Mouse (Mus musculus): Measurements from ENCODE around the gene Apoc4.

Apoc4 gene

GRCm38 (mm10) chr7:19681202-19681694 lies at the start of gene Apoc4, which contains the start of gene Gm44805:
Apoc4 (minus strand) TSS chr7:19681479.
Gm44805 (minus strand) TSS chr7:19681423.
- no peak for DNase-seq (ENCODE audit: low read depth, low spot score)

GRCm38 (mm10) chr7:19726541-19726940 lies 45.3 kb upstream of the Apoc4 start:
- DNase-seq (ENCODE audit: low read depth, low spot score), result no peak

GRCm38 (mm10) chr7:19724167-19724566 lies 42.9 kb upstream of the Apoc4 start:
- no peak for DNase-seq (ENCODE audit: low read depth, low spot score)

- no peak for DNase-seq (ENCODE audit: low read depth, low spot score)
Observed at GRCm38 (mm10) chr7:19722754-19723195, 41.5 kb upstream of the Apoc4 start.

- no peak for DNase-seq (ENCODE audit: low read depth, low spot score)
Observed at GRCm38 (mm10) chr7:19719200-19719599, 37.9 kb upstream of the Apoc4 start.

GRCm38 (mm10) chr7:19718297-19718952 lies 37.1 kb upstream of the Apoc4 start:
- DNase-seq (ENCODE audit: low read depth, low spot score), result no peak

- no peak for DNase-seq (ENCODE audit: low read depth, low spot score)
Observed at GRCm38 (mm10) chr7:19717346-19717745, 36.1 kb upstream of the Apoc4 start.

- DNase-seq (ENCODE audit: low read depth, low spot score), result no peak
Observed at GRCm38 (mm10) chr7:19716822-19717221, 35.5 kb upstream of the Apoc4 start.

- no peak for DNase-seq (ENCODE audit: low read depth, low spot score)
Observed at GRCm38 (mm10) chr7:19716055-19716682, 34.9 kb upstream of the Apoc4 start.

- peak; percentile 100 for DNase-seq (ENCODE audit: low read depth, low spot score)
Observed at GRCm38 (mm10) chr7:19715239-19716054, 34.2 kb upstream of the Apoc4 start, which contains the start of gene Tomm40. Tomm40 (minus strand) TSS chr7:19715438.

GRCm38 (mm10) chr7:19714836-19715235 lies 33.6 kb upstream of the Apoc4 start:
- no peak for DNase-seq (ENCODE audit: low read depth, low spot score)

GRCm38 (mm10) chr7:19713598-19713997 lies 32.3 kb upstream of the Apoc4 start:
- no peak for DNase-seq (ENCODE audit: low read depth, low spot score)

GRCm38 (mm10) chr7:19713196-19713595 lies 31.9 kb upstream of the Apoc4 start:
- no peak for DNase-seq (ENCODE audit: low read depth, low spot score)

- DNase-seq (ENCODE audit: low read depth, low spot score), result no peak
Observed at GRCm38 (mm10) chr7:19712414-19712813, 31.1 kb upstream of the Apoc4 start.

- DNase-seq (ENCODE audit: low read depth, low spot score), result no peak
Observed at GRCm38 (mm10) chr7:19710650-19711049, 29.4 kb upstream of the Apoc4 start.

GRCm38 (mm10) chr7:19705271-19705670 lies 24.0 kb upstream of the Apoc4 start:
- DNase-seq (ENCODE audit: low read depth, low spot score), result no peak

- no peak for DNase-seq (ENCODE audit: low read depth, low spot score)
Observed at GRCm38 (mm10) chr7:19704475-19704874, 23.2 kb upstream of the Apoc4 start.

GRCm38 (mm10) chr7:19702859-19703555 lies 21.7 kb upstream of the Apoc4 start:
- DNase-seq (ENCODE audit: low read depth, low spot score), result no peak

- no peak for DNase-seq (ENCODE audit: low read depth, low spot score)
Observed at GRCm38 (mm10) chr7:19701069-19701761, 19.9 kb upstream of the Apoc4 start.

GRCm38 (mm10) chr7:19700299-19701068 lies 19.2 kb upstream of the Apoc4 start:
- DNase-seq (ENCODE audit: low read depth, low spot score), result no peak
